Mouse (Mus musculus) heart, adult 2 months (tissue): ENCODE measurements around the gene Pecam1.

ENCODE experiments used
- CTCF ChIP-seq: fragments of 200-600 bp; IDR thresholded peaks from 2 replicates; pipeline ENCODE4 v1.8.1; 2022; ENCODE audit warnings: antibody characterized with exemption, mild to moderate bottlenecking, moderate library complexity
- EP300 ChIP-seq: fragments of 200-500 bp; IDR thresholded peaks from 2 replicates; pipeline ENCODE4 v1.6.1; 2011; ENCODE audit warnings: low read depth, low read length, control low read depth; ENCODE audit not compliant: insufficient read depth

DNA sequence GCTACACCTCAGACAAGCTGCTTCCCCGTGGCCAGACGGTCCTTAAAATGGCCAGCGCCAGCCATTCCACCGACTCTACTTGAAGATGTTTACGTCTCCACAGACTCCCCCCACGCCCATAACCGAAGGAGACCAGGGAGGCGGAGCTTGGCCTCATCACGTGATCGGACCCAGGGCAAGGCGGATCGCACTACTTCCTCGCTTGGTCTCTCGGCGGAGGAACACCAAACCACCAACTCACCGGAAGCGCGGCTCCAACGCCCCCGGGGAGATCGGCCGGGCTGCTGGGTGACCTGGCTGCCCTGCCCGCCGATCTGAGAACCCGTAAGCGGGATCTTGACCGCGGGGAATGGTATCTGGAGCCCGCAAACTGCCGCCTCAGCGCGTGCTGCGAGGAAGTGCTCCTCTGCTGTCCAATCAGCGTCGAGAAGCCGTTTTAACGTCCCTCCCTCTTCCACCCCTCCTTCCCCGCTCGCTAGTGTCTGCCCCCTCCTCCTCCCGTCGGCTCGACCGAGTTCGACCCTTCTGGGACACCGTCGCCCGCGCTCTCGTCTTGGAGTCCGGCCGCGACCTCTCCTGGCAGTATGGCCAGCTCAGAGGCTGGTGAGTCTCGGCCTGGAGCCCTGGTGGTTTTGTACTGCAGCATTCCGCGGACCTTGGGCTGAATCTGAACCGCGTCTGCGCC is 38.5 kb upstream of the Pecam1 start, which contains the start of the genes Ddx5 and Cep95:
- TF ChIP-seq CTCF, result peak; percentile 44
- peak; percentile 80 for TF ChIP-seq EP300
